Mouse (Mus musculus) liver, postnatal 0 days (tissue): ENCODE measurements at regions not wholly inside any gene's neighbourhood (a gene's known extent, or its start where the extent isn't known, plus 50 kb on each side); places are given as distances from the start of the nearest gene placed in this dataset.
A peak's percentile ranks its signal among the peaks of the same experiment; 100 is the strongest.

ENCODE experiments used
- ATAC-seq: fragments of 200-750 bp; cut with Nextera tagmentation; 2 replicates; pipeline ENCODE4 v1.8.0; 2017; ENCODE audit warnings: mild to moderate bottlenecking, moderate library complexity
- DNase-seq: peaks from one replicate; pipeline ENCODE4 v3.0.0-alpha.2; 2016
- H3K27ac ChIP-seq: fragments of 300-500 bp; sonication (generic); 2 replicates; pipeline ENCODE4 v1.5.1; 2014; ENCODE audit warnings: antibody characterized with exemption, moderate library complexity, mild to moderate bottlenecking, low read depth
- H3K27me3 ChIP-seq: fragments of 300-500 bp; sonication (generic); 2 replicates; pipeline ENCODE4 v1.6.1; 2014; ENCODE audit warnings: low read length, control low read depth, mixed read lengths; ENCODE audit not compliant: insufficient read depth
- H3K36me3 ChIP-seq: fragments of 300-500 bp; sonication (generic); replicated peaks from 2 replicates; pipeline ENCODE4 v1.6.1; 2014; ENCODE audit warnings: mild to moderate bottlenecking, control low read depth, low read length, moderate library complexity, mixed read lengths; ENCODE audit not compliant: insufficient read depth
- H3K4me1 ChIP-seq: fragments of 300-500 bp; sonication (generic); 2 replicates; pipeline ENCODE4 v1.6.1; 2014; ENCODE audit warnings: antibody characterized with exemption, mild to moderate bottlenecking, control low read depth; ENCODE audit not compliant: insufficient read depth
- H3K4me2 ChIP-seq: fragments of 300-500 bp; sonication (generic); 2 replicates; pipeline ENCODE4 v1.6.1; 2014; ENCODE audit warnings: low read depth, mild to moderate bottlenecking, low read length, moderate library complexity, mixed read lengths
- H3K4me3 ChIP-seq: fragments of 300-500 bp; sonication (generic); 2 replicates; pipeline ENCODE4 v1.5.1; 2014; ENCODE audit warnings: low read depth, low read length
- H3K9ac ChIP-seq: fragments of 300-500 bp; sonication (generic); replicated peaks from 2 replicates; pipeline ENCODE4 v1.6.1; 2014; ENCODE audit warnings: mild to moderate bottlenecking, moderate library complexity
- H3K9me3 ChIP-seq: fragments of 300-500 bp; sonication (generic); 2 replicates; pipeline ENCODE4 v1.6.1; 2016; ENCODE audit warnings: mild to moderate bottlenecking, control low read depth, low read length, mixed read lengths
- CTCF ChIP-seq: sonication (generic); IDR thresholded peaks from 2 replicates; pipeline ENCODE4 v1.5.1; 2016; ENCODE audit warnings: antibody characterized with exemption, low read depth
- EP300 ChIP-seq: IDR thresholded peaks from 2 replicates; pipeline ENCODE4 v1.6.1; 2016; ENCODE audit warnings: antibody characterized with exemption, low read depth, mild to moderate bottlenecking
- WGBS: fragments of 180-500 bp; shearing (Covaris S2); extraction: QIAGEN DNeasy Blood & Tissue Kit; methylation state at CpG from one replicate; pipeline ENCODE4 v1.1.7; 2014; ENCODE audit not compliant: insufficient replicate concordance; 5-methylcytosine and 5-hydroxymethylcytosine counted together

DNA sequence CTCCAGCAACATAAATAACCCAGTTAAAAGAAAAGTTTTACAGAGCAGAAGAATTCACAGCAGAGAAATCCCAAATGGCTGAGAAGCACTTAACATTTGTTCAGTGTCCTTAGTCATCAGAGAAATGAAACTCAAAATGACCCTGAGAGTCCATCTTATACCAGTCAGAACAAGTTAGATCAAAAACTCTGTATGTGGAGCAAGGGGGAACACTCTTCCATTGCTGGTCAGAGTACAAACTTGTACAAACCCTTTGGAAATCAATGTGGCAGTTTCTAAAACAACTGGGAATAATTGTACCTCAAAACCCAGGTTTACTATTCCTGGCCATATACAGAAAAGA, 559.7 kb upstream of the Sorcs1 start:
- Histone ChIP-seq H3K4me1 (no peaks in the 10 kb centered on the region), H3K27ac (no peak overlapping the region), H3K9me3 (no peaks in the 10 kb centered on the region), H3K27me3 (no peaks in the 10 kb centered on the region), H3K36me3 (no peaks in the 10 kb centered on the region), H3K4me2 (no peak overlapping the region), H3K4me3 (no peak overlapping the region), H3K9ac (no peak overlapping the region)
- DNase-seq (no peak), ATAC-seq (no peak)
- TF ChIP-seq CTCF = no peak
- no peak for TF ChIP-seq EP300

DNA sequence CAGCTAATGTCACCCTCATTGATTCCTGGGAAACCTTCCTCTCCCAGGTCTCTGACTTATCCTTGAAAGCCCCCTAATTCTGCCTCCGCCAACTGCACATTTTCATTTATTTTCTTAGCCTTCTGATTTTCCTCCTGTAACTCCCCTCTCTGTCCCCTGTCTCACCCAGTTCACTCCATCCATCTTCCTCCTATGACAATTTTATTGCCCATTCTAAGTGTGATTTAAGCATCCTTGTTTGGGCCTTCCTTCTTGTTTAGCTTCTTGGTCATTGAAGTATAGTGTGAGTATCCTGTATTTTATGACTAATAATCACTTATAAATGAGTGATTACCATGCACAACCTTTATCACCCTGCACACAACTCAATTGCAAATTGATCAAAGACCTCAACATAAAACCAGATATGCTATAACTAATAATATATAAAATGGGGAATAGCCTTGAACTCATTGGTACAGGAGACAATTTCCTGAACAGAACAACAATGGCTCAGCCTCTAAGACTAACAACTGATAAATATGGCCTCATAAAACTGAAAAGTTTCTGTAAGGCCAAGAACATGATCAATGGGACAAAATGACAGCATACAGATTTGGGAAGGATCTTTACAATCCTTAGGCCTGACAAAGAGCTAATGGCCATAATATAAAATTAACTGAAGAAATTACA, 559.2 kb upstream of the Sorcs1 start:
- no peak for ATAC-seq
- Histone ChIP-seq H3K4me3 (no peak overlapping the region), H3K9me3 (no peaks in the 10 kb centered on the region), H3K27ac (no peak overlapping the region), H3K9ac (no peak overlapping the region), H3K4me2 (no peak overlapping the region), H3K27me3 (no peaks in the 10 kb centered on the region), H3K4me1 (no peaks in the 10 kb centered on the region), H3K36me3 (no peaks in the 10 kb centered on the region)
- WGBS = 74% methylated on average over 1 of the region's 1 CpGs
- TF ChIP-seq EP300 = no peak
- TF ChIP-seq CTCF = no peak
- DNase-seq = no peak

DNA sequence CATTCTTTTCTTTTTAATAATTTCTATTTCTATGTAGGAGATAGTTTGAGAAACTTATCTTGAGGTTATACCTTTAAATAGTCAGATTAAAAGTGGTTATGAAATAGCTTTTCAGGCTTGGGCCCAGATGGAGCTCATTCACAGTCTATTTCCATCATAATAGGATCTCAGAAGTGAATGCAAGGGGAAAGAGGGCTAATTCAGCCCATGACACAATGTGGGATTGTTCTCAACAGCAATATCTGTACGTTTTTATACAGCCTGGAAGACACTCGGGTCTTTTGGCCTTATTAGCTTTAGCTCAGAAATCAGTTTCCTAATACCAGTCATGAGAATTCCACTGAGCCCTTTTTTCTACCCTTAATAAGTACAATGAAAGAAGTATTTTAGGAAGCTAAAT, 554.1 kb upstream of the Sorcs1 start:
- no peak overlapping the region for H3K27ac ChIP-seq
- H3K4me3 ChIP-seq = no peak overlapping the region
- DNase-seq (no peak), ATAC-seq (no peak)
- H3K27me3 ChIP-seq = no peaks in the 10 kb centered on the region
- no peak overlapping the region for H3K9ac ChIP-seq
- WGBS = 74% methylated on average over 2 of the region's 2 CpGs
- H3K4me2 ChIP-seq = no peak overlapping the region
- H3K36me3 ChIP-seq = no peaks in the 10 kb centered on the region
- TF ChIP-seq CTCF (no peak), EP300 (no peak)
- H3K9me3 ChIP-seq = no peaks in the 10 kb centered on the region
- H3K4me1 ChIP-seq = no peaks in the 10 kb centered on the region

DNA sequence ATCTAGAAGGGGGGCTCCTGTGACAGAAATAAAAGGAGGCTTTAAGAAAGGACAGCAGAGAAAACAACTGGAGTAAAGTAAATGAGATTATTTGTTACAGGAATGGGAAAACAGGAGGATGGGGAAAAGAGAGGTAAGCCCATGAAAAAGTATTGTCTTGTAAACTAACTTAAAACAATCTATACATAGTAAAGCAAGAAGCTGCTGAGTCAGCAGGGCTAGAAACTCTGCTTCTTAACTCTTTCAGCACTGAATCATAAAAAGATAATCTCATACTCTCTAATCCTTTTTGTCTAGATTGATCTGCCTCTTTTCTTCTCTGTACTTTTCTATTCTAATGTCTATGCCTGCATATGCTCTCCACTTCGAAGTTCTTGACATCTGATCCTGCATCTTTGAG, 548.5 kb upstream of the Sorcs1 start:
- H3K4me1 ChIP-seq = no peaks in the 10 kb centered on the region
- H3K4me2 ChIP-seq = no peak overlapping the region
- no peak overlapping the region for H3K4me3 ChIP-seq
- TF ChIP-seq CTCF = no peak
- TF ChIP-seq EP300 = no peak
- 46% methylated on average over 1 of the region's 1 CpGs for WGBS
- H3K9ac ChIP-seq = no peak overlapping the region
- H3K36me3 ChIP-seq = no peaks in the 10 kb centered on the region
- H3K27me3 ChIP-seq = no peaks in the 10 kb centered on the region
- H3K27ac ChIP-seq = no peak overlapping the region
- DNase-seq (no peak), ATAC-seq (no peak)
- H3K9me3 ChIP-seq = no peaks in the 10 kb centered on the region

DNA sequence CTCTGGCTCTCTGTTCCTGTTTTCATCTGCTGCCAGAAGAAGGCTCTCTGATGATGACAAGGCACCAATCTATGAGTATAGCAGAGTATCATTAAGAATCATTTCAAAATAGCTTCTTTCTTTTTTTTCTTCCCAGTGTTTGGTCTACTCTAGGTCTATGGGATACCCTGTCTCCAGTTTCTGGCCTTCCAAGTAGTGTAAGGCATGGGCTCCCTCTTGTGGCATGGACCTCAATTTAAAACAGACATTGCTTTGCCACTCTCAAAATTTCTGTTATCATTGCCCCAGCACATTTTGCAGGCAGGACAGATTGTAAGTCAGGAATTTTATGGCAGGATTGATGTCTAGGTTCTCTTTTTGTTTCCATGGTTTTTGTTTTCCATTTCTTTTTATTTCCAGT, 522.9 kb upstream of the Sorcs1 start:
- TF ChIP-seq EP300 (no peak), CTCF (peak; percentile 44)
- Histone ChIP-seq H3K27ac (no peak overlapping the region), H3K36me3 (no peaks in the 10 kb centered on the region), H3K4me2 (no peak overlapping the region), H3K27me3 (no peaks in the 10 kb centered on the region), H3K9me3 (no peaks in the 10 kb centered on the region), H3K4me3 (no peak overlapping the region), H3K4me1 (no peaks in the 10 kb centered on the region), H3K9ac (no peak overlapping the region)
- ATAC-seq (no peak), DNase-seq (no peak)
